Mouse (Mus musculus): ENCODE measurements around the gene Prrt2. TPM values are rescaled to one million over a fixed set of nuclear protein-coding genes. Genes with fewer than 3 reads are reported as not detected.

Prrt2 gene
- polyA plus RNA-seq, 1 experiment from 2014 or later, result 63.3 TPM

GRCm38 (mm10) chr7:126996449-126996848, 24.6 kb downstream of the Prrt2 start:
- Histone ChIP-seq H3K4me2 (ENCODE audit: low read length) (no peak overlapping the region), H3K9ac (ENCODE audit: low read depth, low read length) (no peak overlapping the region), H3K4me3 (ENCODE audit: low read depth, low read length) (no peak overlapping the region), H3K4me1 (ENCODE audit: control insufficient read depth, insufficient read depth, low read length) (no peaks in the 10 kb centered on the region), H3K27ac (ENCODE audit: low read length) (no peak overlapping the region), H3K36me3 (ENCODE audit: control insufficient read depth, insufficient read depth, low read length) (no peaks in the 10 kb centered on the region), H3K9me3 (replicated peaks; ENCODE audit: control insufficient read depth, low read length, poor library complexity, severe bottlenecking) (no peaks in the 10 kb centered on the region), H3K27me3 (ENCODE audit: control insufficient read depth, insufficient read depth, low read depth, low read length) (no peaks in the 10 kb centered on the region)
- no peak for ATAC-seq
- 77% methylated on average over 4 of the region's 4 CpGs for WGBS

GRCm38 (mm10) chr7:126988816-126989215, 32.2 kb downstream of the Prrt2 start:
- no peaks in the 10 kb centered on the region for H3K27me3 ChIP-seq (ENCODE audit: control insufficient read depth, insufficient read depth, low read depth, low read length)
- WGBS, result 73% methylated on average over 8 of the region's 8 CpGs

GRCm38 (mm10) chr7:126986319-126986718, 34.7 kb downstream of the Prrt2 start:
- H3K4me2 ChIP-seq (ENCODE audit: low read length), result no peak overlapping the region
- WGBS, result 48% methylated on average over 9 of the region's 9 CpGs
- H3K36me3 ChIP-seq (ENCODE audit: control insufficient read depth, insufficient read depth, low read length), result no peaks in the 10 kb centered on the region
- H3K4me3 ChIP-seq (ENCODE audit: low read depth, low read length), result no peak overlapping the region
- no peaks in the 10 kb centered on the region for H3K9me3 ChIP-seq (replicated peaks; ENCODE audit: control insufficient read depth, low read length, poor library complexity, severe bottlenecking)
- no peak overlapping the region for H3K27ac ChIP-seq (ENCODE audit: low read length)
- no peaks in the 10 kb centered on the region for H3K4me1 ChIP-seq (ENCODE audit: control insufficient read depth, insufficient read depth, low read length)
- no peaks in the 10 kb centered on the region for H3K27me3 ChIP-seq (ENCODE audit: control insufficient read depth, insufficient read depth, low read depth, low read length)
- H3K9ac ChIP-seq (ENCODE audit: low read depth, low read length), result no peak overlapping the region
- ATAC-seq, result no peak

More at GRCm38 (mm10) chr7:126988816-126989215, 32.2 kb downstream of the Prrt2 start:
- no peaks in the 10 kb centered on the region for H3K9me3 ChIP-seq (replicated peaks; ENCODE audit: control insufficient read depth, low read length, poor library complexity, severe bottlenecking)
- no peak for ATAC-seq
- no peaks in the 10 kb centered on the region for H3K36me3 ChIP-seq (ENCODE audit: control insufficient read depth, insufficient read depth, low read length)
- no peak overlapping the region for H3K27ac ChIP-seq (ENCODE audit: low read length)
- no peak overlapping the region for H3K9ac ChIP-seq (ENCODE audit: low read depth, low read length)
- H3K4me2 ChIP-seq (ENCODE audit: low read length), result no peak overlapping the region
- H3K4me1 ChIP-seq (ENCODE audit: control insufficient read depth, insufficient read depth, low read length), result no peaks in the 10 kb centered on the region
- no peak overlapping the region for H3K4me3 ChIP-seq (ENCODE audit: low read depth, low read length)

GRCm38 (mm10) chr7:126984667-126985444, 36.2 kb downstream of the Prrt2 start:
- Histone ChIP-seq H3K36me3 (ENCODE audit: control insufficient read depth, insufficient read depth, low read length) (peaks cover 7% of the 10 kb centered on the region; the same call in 1 of the 2 replicates), H3K9ac (ENCODE audit: low read depth, low read length) (no peak overlapping the region), H3K27ac (ENCODE audit: low read length) (no peak overlapping the region), H3K4me3 (ENCODE audit: low read depth, low read length) (no peak overlapping the region), H3K4me1 (ENCODE audit: control insufficient read depth, insufficient read depth, low read length) (no peaks in the 10 kb centered on the region), H3K27me3 (ENCODE audit: control insufficient read depth, insufficient read depth, low read depth, low read length) (no peaks in the 10 kb centered on the region), H3K4me2 (ENCODE audit: low read length) (no peak overlapping the region), H3K9me3 (replicated peaks; ENCODE audit: control insufficient read depth, low read length, poor library complexity, severe bottlenecking) (no peaks in the 10 kb centered on the region)
- WGBS, result 60% methylated on average over 10 of the region's 10 CpGs
- ATAC-seq, result no peak

GRCm38 (mm10) chr7:126983113-126983512, 37.9 kb downstream of the Prrt2 start:
- no peaks in the 10 kb centered on the region for H3K9me3 ChIP-seq (replicated peaks; ENCODE audit: control insufficient read depth, low read length, poor library complexity, severe bottlenecking)
- H3K4me2 ChIP-seq (ENCODE audit: low read length), result no peak overlapping the region
- peaks cover 14% of the 10 kb centered on the region for H3K36me3 ChIP-seq (ENCODE audit: control insufficient read depth, insufficient read depth, low read length)
- no peak overlapping the region for H3K27ac ChIP-seq (ENCODE audit: low read length)
- H3K9ac ChIP-seq (ENCODE audit: low read depth, low read length), result no peak overlapping the region
- H3K4me3 ChIP-seq (ENCODE audit: low read depth, low read length), result no peak overlapping the region
- no peaks in the 10 kb centered on the region for H3K4me1 ChIP-seq (ENCODE audit: control insufficient read depth, insufficient read depth, low read length)
- WGBS, result 81% methylated on average over 7 of the region's 7 CpGs
- no peak for ATAC-seq
- no peaks in the 10 kb centered on the region for H3K27me3 ChIP-seq (ENCODE audit: control insufficient read depth, insufficient read depth, low read depth, low read length)

- WGBS, result 93% methylated on average over 4 of the region's 4 CpGs
- Histone ChIP-seq H3K27ac (ENCODE audit: low read length) (no peak overlapping the region), H3K4me2 (ENCODE audit: low read length) (no peak overlapping the region), H3K36me3 (ENCODE audit: control insufficient read depth, insufficient read depth, low read length) (peaks cover 14% of the 10 kb centered on the region), H3K9ac (ENCODE audit: low read depth, low read length) (no peak overlapping the region), H3K4me3 (ENCODE audit: low read depth, low read length) (no peak overlapping the region), H3K9me3 (replicated peaks; ENCODE audit: control insufficient read depth, low read length, poor library complexity, severe bottlenecking) (no peaks in the 10 kb centered on the region), H3K4me1 (ENCODE audit: control insufficient read depth, insufficient read depth, low read length) (peaks cover 5% of the 10 kb centered on the region), H3K27me3 (ENCODE audit: control insufficient read depth, insufficient read depth, low read depth, low read length) (no peaks in the 10 kb centered on the region)
- ATAC-seq, result no peak
These were observed 39.0 kb downstream of the Prrt2 start for GRCm38 (mm10) chr7:126982054-126982453.

GRCm38 (mm10) chr7:126981601-126982000, 39.4 kb downstream of the Prrt2 start:
- 87% methylated on average over 2 of the region's 2 CpGs for WGBS
- Histone ChIP-seq H3K4me3 (ENCODE audit: low read depth, low read length) (no peak overlapping the region), H3K27ac (ENCODE audit: low read length) (no peak overlapping the region), H3K36me3 (ENCODE audit: control insufficient read depth, insufficient read depth, low read length) (peaks cover 14% of the 10 kb centered on the region), H3K27me3 (ENCODE audit: control insufficient read depth, insufficient read depth, low read depth, low read length) (no peaks in the 10 kb centered on the region), H3K9me3 (replicated peaks; ENCODE audit: control insufficient read depth, low read length, poor library complexity, severe bottlenecking) (no peaks in the 10 kb centered on the region), H3K4me1 (ENCODE audit: control insufficient read depth, insufficient read depth, low read length) (peaks cover 7% of the 10 kb centered on the region), H3K4me2 (ENCODE audit: low read length) (no peak overlapping the region), H3K9ac (ENCODE audit: low read depth, low read length) (no peak overlapping the region)
- no peak for ATAC-seq

- no peak for ATAC-seq
- WGBS, result 95% methylated on average over 6 of the region's 6 CpGs
- H3K9me3 ChIP-seq (replicated peaks; ENCODE audit: control insufficient read depth, low read length, poor library complexity, severe bottlenecking), result no peaks in the 10 kb centered on the region
- H3K9ac ChIP-seq (ENCODE audit: low read depth, low read length), result no peak overlapping the region
- peaks cover 14% of the 10 kb centered on the region for H3K36me3 ChIP-seq (ENCODE audit: control insufficient read depth, insufficient read depth, low read length)
- H3K4me3 ChIP-seq (ENCODE audit: low read depth, low read length), result no peak overlapping the region
- no peak overlapping the region for H3K4me2 ChIP-seq (ENCODE audit: low read length)
- H3K27me3 ChIP-seq (ENCODE audit: control insufficient read depth, insufficient read depth, low read depth, low read length), result no peaks in the 10 kb centered on the region
- peaks cover 10% of the 10 kb centered on the region for H3K4me1 ChIP-seq (ENCODE audit: control insufficient read depth, insufficient read depth, low read length)
- no peak overlapping the region for H3K27ac ChIP-seq (ENCODE audit: low read length)
These were observed 42.2 kb downstream of the Prrt2 start for GRCm38 (mm10) chr7:126978841-126979240.

- H3K27ac ChIP-seq (ENCODE audit: low read length), result peak overlapping the region; percentile 96; the same call in 1 of the 2 replicates
- 26% methylated on average over 14 of the region's 14 CpGs for WGBS
- H3K4me3 ChIP-seq (ENCODE audit: low read depth, low read length), result peak overlapping the region; percentile 76
- H3K36me3 ChIP-seq (ENCODE audit: control insufficient read depth, insufficient read depth, low read length), result peaks cover 15% of the 10 kb centered on the region
- 0 out of 2 replicates have a peak, but pooled peaks have one; percentile 0 for ATAC-seq
- no peaks in the 10 kb centered on the region for H3K27me3 ChIP-seq (ENCODE audit: control insufficient read depth, insufficient read depth, low read depth, low read length)
- peak overlapping the region; percentile 83 for H3K4me2 ChIP-seq (ENCODE audit: low read length)
- H3K4me1 ChIP-seq (ENCODE audit: control insufficient read depth, insufficient read depth, low read length), result peaks cover 10% of the 10 kb centered on the region
- H3K9me3 ChIP-seq (replicated peaks; ENCODE audit: control insufficient read depth, low read length, poor library complexity, severe bottlenecking), result no peaks in the 10 kb centered on the region
- H3K9ac ChIP-seq (ENCODE audit: low read depth, low read length), result peak overlapping the region; percentile 95
These were observed 44.0 kb downstream of the Prrt2 start for GRCm38 (mm10) chr7:126976878-126977459.

All from midbrain, embryonic 16.5 days (tissue).